In genomic region chr13:34077492-34078271, GRCm38 (mm10) we compare ENCODE assay signal across 8 mouse cellular contexts. TPM values are rescaled to one million over a fixed set of nuclear protein-coding genes. Genes with fewer than 3 reads are reported as not detected.
DNase-seq lines count a peak whose midpoint lies in the region; ATAC-seq lines count a peak whose summit lies in the region.

Gene Tubb2a, minus strand, starts transcription at chr13:34078007.

- peak; percentile 93 to 97 for DNase-seq in adrenal gland, adult (ENCODE audit: inconsistent age in 2 of 2, low spot score in 1 of 2)
- DNase-seq in embryo, embryonic 10 days (ENCODE audit: low spot score), result peak; percentile 86
- peak; percentile 95 for DNase-seq in gastrocnemius, postnatal 10 days
- peak; percentile 92 for DNase-seq in induced T-regulatory cell, adult 2 months (ENCODE audit: low read depth)
- peak; percentile 85 to 89 for DNase-seq in left cerebral cortex, adult 8-10 months (ENCODE audit: low spot score in 2 of 2)
- DNase-seq in right cerebral cortex, adult 18-20 months, result peak; percentile 92
- DNase-seq in urinary bladder, adult 2 months (ENCODE audit: low spot score), result peak; percentile 96

- peak; percentile 86 for ATAC-seq in megakaryocyte, adult 5-6 weeks (ENCODE audit: poor library complexity, severe bottlenecking)

RNA-seq across cellular contexts. Expression of gene Tubb2a, which starts in this region (rescaled TPM):
- 10 to 100 TPM; 44.4 to 49.4 TPM for total RNA-seq in gastrocnemius, postnatal 10 days (2021)
- total RNA-seq in left cerebral cortex, adult 8-10 months (2022), result 100 to 1,000 TPM; 633 to 733 (median 691) TPM
- 11.6 and 12.8 TPM in 2 replicates for total RNA-seq in megakaryocyte, adult 5-6 weeks (2015)
- total RNA-seq in megakaryocyte, adult 5-6 weeks (2017), result 21.4 and 34.0 TPM in 2 replicates
- polyA plus RNA-seq in urinary bladder, adult 2 months (2012; rRNA removed), result 140 and 213 TPM in 2 replicates

Comparison
In these comparisons a context has a peak if more than half of its experiments do, and no peak if none do; other contexts are left out.
1. Peak in every context shown above with its lines: DNase-seq and ATAC-seq.
2. RNA of gene Tubb2a (total RNA-seq): 633 to 733 TPM in left cerebral cortex, adult 8-10 months; 44.4 to 49.4 TPM in gastrocnemius, postnatal 10 days and 11.6 to 34.0 TPM in megakaryocyte, adult 5-6 weeks; every median in the first group is over 10 times any median in the second.